Mouse (Mus musculus) ovary, adult 18-20 months (tissue): Measurements from ENCODE around the gene Fam135a.

ENCODE experiments used
- DNase-seq: peaks from one replicate; pipeline ENCODE4 v3.0.0; 2022; ENCODE audit warnings: low spot score, mixed read lengths

Fam135a gene

DNA sequence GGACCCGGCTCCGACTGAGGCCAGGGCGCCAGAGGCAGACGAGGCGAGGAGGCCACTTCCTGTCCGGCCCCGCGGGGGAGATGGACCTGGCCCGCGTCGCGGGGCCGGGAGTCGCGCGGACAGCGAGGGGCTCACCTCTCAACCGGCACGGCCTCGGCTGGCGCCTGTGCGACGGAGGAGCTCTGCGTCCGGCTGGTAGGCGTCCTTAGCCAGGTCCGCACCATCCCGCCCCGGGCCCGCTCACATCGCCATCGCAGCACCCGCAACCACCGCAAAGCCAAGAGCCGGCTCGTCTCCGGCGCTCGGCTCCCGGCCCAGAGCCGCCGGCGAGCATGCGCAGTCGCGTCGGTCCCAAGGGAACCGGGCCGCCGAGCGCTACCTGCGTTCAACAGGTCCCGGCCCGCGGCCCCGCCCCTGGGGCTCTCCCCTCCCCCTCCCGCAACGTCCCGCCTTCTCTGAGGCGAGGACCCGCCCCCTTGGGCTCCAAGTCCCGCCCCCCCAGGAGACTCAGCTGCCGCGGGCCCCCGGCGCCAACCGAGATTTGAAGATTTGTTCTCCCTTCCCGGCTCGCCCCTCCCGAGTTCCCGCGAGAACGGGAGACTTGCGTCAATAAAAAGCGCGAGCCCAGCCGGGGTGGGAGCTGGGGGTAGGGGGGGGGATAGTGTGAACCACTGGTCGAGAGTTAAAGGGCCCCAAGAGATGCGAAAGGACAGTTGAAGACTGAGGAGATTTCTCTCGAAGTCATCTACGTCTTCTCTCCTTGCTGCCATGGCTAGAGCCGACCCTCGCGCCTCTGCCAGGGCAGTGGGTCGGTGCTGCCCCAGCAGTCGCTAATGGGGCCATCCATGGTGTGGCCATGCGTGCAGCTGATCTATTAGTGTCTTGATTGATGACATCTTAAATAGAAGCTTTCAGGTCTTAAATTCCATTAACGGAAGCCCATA is at the start of gene Fam135a:
Gene Fam135a (minus strand): TSS at position 416 of the 944 bp plus-strand sequence.
- DNase-seq, result peak; percentile 90

DNA sequence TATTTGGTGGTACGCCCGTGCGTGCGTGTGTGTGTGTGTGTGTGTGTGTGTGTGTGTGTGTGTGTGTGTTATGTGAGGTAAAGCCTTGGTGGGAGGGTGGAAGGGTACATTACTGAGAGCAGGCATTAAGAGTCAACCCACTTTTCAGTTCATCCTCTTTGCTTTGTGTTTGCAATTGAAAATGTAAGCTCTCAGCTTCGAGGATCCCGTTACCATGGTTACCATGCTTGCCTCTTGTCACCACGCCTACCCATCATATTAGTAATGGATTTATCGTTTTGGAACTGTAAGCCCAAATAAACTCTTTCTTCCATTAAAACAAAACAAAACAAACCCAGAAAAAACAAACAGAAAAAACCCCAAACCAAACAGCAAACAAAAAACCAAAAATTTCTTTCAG is 43.4 kb upstream of the Fam135a start:
- no peak for DNase-seq

DNA sequence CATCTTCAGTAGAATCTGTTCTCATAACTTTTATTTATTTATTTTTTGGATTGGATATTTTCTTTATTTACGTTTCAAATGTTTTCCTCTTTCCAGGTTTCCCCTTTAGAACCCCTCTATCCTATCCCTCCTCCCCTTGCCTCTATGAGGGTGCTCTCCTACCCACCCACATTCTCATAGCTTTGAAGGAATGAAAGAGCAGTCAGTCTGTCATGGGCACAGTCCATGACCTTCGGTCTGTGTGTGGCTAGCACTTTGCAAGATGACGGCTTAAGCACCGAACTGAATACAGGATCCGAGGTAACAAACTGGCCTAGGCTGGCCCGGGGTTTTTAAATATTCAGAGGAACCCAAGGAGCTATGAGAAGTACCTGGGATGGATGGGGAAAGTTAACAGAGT is 40.4 kb upstream of the Fam135a start:
- no peak for DNase-seq

DNA sequence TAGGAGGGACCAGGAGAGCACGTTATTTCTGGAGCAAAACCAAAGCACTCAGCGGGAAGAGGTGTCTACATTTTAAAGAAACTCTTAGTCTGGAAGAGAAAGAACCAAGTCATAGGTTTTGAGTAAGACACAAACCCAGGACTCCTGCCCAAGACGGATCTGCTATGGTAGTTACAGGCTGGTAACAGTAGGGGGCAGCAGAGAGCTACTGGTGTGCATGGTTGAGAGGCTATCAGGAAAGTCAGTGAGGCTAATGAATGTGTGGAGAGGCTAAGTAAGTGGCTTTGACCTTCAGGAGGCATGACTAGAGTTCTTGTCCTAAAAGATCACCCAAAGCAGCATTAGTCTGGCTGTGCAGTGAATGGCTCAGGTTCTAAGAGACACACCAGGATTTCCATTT is 37.0 kb upstream of the Fam135a start:
- peak; percentile 11 for DNase-seq

DNA sequence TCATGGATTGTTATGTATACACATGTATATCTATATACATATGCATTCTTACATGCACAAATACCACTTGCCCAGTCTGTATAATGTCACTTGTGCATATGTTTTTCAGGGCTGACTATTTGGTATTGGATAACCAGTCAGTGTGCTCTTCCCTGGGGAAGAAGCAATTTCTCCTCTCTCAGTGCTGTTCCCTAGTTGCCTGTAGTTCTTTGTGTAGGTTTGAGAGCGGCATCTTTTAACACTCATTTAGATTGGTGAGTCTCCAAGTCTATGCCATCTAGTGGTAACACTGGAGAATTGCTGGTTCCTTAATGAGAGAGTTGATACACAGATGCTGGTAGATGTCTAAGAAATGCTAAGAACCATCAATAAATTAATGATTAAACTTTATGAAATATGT is 34.7 kb upstream of the Fam135a start:
- no peak for DNase-seq

DNA sequence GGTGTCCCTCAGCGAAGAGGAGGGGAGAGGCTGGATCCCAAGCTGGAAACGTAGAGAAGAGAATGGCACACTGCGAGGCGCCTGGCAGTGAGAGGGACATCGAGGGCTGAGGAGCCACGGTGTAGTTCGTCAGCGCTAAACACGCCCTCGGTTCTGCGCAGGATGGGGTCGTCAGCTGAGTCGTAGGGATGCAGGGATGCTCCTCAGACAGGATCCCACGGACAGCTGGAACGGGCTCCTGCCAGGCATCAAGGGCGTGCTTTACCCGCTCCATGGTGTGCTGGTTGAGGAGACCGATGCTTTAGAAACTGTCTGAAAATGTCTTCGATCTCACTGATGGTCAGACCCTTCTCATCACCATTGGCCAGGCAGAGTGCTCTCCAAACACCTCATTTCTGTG is 33.7 kb upstream of the Fam135a start:
- no peak for DNase-seq

DNA sequence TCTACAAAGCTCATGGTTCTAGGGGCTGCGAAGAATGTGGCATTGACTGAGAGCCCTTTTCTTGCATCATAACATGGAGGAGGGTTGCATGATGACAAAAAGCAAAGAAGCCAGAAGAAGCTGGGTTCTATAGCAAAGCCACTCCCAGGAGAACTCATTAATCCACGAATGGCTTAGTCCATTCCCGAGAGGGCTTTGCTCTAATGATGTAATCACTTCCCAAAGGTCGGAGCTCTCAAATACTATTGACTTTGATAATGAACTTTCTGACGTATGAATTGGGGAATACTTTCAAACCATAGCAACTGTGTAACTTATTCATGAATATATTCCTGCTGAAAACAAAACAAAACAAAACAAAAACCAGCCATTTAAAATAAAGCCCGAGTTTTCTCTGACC is 27.7 kb upstream of the Fam135a start:
- DNase-seq, result no peak

DNA sequence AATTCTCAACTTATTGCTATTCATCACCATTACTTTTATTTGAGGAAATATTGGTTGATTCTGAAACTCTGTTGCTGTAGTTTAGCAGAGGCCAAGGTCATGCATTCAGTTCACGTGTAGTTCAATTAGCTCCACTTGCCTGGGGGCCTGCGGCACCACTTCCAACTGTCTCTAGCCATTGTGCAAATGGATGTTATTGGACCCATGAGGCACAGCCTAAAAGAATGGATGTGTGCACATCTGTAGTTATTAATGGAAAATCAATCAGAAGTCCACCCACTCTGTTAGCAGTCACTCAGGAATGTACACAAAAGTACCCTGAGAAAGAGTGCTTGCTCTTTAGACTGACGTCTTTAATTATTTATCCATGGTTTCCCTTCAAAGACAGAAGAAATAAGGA is 24.5 kb upstream of the Fam135a start:
- DNase-seq, result no peak

DNA sequence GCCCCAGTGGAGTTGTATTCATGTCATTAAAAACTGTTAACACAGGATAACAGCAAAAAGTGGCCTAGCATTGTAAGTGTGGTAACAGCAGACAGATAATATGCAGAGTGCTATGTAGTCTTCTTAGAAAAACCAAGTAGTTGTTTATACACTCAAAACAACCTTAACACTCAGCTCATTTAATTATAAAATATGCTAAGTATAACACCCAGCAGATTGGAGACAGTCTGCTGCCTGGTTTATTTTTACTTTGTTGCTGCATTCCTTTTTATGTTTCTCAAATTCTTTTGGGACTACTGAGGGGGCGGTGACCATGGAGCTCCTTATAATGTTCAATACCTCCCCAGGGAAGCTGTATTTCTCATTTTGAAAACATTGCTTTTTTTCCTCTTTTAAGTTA is 22.4 kb upstream of the Fam135a start:
- no peak for DNase-seq

DNA sequence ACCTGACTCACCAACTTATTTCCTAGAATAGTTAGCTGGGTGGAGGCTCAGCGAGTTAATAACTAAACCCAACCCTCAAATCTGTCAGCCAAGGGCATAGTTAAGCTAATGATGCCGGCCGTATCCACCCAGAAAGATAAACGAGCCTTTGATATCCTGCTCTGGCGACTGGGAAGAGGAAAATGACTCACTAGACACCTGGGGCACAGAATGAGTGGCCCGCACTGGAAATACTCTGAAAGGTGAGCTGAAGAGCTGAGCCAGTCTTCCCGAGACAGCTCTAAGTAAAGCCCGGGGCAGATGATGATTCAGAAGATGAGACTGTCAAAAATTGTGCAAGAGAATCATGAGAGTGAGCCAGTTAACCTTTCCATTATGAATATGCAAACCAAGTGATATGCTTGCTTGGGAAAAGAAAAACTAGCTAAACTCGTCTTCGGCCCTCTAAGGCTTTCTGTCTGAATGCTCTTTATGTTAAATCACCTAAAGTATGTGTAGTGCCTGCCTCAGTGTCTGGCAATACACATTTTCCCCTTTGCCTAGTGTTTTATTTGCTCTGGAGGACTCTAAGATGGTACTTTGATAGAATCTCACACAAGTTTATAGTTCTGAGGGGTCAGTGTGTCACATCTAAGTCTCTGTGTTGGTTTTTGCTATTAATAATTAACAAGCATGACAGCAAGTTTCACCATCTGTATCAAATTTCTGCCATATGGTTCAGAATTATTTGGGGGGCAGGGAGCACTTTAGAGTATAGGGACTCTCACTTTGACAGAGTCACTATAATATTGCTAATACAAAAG is 8.0 kb upstream of the Fam135a start:
- no peak for DNase-seq

DNA sequence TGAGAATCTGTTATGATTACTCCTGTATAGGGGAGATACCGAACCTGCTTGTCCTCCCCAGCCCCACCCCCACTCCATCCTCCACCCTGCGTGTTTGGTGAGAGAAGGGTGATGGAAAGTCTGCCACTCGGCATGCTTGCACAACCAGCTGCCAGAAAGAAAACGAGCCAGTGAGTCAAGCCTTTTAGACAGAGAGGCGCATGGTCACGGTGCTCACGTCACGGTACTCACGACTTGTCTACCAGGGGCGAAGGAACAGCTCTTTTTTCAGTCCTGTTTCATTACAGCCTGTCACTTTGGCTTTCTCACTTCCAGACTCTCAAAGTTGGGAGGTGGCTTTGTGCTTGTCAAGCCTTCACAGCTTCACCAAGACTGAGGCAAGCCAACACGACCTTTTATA is 7.2 kb upstream of the Fam135a start:
- no peak for DNase-seq

DNA sequence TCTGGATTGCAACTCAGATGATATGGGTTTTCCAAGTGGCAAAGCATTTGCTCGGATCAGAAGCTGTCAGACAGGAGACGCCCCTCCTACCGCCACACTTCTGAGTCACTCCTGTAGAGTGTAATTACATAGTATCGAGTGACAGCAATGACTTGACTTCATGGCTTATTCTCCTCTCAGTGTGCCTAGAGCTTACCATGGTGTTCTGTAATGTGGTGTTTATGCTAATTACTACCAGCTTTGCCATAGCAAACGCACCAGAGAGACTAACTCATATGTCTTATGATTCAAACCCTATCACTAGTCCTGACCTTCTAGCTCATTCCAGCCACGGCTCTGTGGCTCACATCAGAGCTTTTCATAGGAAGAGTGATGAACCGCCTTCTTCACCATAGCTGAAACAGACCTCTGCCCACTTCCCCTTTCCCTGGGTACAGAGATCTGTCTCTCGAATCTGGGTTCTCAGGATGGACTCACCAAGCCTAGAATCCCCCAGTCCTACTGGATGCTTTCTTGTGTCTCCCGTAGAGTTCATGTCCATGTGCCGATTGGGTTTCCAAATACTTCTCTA is 2.5 kb upstream of the Fam135a start:
- DNase-seq, result no peak

DNA sequence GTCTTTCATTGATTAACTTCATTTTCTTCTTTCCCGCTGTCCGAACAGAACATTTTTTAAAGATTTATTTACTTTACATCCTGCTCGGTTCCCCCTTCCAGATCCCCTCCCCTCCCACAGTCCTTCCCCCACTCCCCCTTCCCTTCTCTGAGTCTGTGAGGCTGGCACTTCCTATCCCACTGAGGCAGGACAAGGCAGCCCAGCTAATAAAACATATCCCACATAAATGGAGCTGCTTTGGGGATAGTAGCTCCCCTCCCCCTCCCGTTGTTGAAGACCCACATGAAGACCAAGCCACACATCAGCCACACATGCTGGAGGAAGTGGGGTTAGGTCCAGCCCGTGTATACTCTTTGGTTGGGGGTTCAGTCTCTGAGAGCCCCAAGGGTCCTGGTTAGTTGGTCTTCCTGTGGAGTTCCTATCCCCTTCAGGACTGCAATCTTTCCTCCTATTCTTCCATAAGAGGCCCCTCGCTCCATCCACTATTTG is 773 bp upstream of the Fam135a start:
- DNase-seq, result no peak

DNA sequence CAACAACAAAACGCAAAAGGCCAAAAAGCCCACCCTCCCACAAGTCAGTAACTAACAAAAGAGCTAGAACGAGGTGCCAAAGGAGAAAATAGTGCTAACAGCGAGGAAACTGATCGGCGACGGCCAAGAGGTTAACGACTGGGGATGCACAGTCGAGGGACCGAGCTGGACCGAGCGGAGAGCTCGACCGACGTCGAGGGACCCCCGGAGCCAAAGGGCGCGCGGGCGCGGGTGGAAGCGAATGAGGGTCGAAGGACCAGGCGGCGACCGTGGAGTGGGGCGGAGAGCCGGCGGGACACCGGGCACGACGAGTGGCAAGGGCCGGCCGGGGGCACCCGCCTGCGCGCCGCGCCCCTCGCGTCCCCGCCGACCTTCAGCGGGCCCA is 608 bp downstream of the Fam135a start:
- DNase-seq, result no peak

DNA sequence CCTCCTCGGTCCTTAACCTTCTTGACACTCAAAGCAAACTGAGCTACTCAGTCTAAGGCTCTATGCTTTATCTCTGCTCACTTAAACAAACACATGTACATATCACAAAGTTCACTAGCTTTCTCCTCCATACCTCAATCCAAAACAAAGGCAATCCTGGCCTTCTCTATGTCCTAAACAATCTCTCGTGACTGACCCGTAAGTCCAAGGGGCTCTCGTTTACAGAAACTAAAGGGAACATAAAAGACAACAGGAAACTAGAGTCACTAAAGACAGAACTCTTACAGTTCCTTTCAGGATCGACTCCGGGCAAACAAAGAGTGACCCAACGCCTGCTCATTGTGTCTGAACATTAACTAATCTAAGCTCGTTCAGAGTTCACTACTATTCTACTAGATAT is 2.6 kb downstream of the Fam135a start:
- DNase-seq, result no peak

DNA sequence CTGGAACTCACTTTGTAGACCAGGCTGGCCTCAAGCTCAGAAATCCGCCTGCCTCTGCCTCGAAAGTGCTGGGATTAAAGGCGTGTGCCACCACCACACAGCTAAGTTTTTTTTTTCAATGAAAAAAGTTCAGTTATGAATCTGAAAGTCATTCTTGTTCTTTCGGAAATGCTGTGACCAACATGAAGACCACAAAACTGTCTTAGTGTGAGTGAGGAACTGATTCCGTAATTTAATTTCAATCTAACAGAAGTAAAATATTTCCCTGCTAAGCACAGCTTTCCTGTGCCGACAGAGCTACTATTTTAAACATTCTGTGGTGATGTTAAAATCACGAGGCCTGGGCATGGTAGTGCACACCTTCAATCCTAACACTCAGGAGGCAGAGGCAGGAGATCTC is 7.7 kb downstream of the Fam135a start:
- DNase-seq, result no peak

DNA sequence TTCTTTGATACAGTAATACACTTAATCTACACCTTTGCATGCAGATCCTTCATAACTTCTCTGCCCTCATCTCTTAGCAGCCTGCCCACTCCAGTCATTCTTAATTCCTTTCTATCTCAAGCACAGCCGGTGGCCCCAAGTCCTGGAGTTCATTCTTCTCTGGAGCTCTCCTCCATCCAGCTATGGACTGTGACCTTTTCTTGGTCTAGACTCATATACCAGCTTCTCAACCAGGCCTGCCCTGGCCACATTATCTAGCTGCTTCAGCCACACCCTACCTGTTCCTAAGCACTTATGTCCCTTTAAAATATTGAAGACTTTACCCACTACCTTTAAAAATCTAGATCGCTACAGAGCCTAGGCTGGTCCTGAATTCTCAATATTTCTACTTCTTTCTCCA is 9.5 kb downstream of the Fam135a start:
- no peak for DNase-seq

DNA sequence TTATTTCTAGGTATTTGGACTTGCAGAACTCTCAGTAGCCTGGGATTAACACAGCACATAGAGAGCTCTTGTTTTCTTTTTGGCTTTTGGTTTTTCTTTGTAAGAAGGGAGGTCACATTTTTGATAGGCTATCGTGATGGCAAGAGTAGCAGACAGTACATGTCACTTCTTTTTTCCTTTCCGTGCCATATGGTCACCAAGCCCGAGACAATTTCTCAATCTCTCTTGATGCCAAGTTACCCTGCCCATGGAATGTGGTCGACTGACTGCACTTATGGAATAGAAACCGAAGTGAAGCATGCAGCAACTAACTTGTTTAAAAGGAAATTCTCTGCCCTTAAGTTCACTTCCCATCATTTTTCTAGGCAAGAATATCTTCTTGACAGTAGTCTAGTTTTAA is 10.0 kb downstream of the Fam135a start:
- DNase-seq, result no peak

DNA sequence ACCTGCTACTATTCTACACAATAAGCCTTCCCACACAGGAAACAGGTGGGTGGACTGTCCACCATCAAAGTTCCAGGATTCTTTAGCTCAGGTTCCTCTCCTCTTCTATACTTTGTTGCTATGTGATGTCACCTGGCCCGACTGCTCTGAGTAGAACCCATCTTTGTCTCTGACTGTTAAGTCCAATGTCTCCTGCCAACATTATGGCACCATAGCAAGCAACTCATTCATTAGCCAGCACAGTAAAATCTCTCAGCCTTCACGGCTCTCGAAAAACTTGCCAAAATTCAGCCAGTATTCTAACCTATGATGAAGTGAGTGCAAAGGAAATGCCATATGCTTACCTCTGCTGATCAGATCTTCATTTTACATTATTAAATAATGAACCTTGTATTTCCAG is 14.0 kb downstream of the Fam135a start:
- no peak for DNase-seq

DNA sequence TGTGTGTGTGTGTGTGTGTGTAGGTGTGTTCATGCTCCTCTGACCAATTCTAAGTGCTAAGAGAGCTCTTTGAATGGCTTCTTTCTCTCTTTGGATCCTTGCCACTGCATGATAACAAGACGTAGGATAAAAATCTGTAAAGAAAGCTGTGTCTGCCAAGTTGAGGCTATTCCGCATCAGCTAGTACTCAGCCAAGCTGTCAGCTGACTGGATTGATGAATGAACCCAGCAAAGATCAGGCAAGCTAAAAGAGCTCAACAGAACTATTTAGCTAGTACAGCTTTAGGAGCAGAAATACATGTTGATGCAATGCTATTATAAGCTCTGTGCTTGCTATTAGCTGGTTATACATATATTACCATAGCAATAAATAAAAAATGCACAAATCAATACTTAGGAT is 25.7 kb downstream of the Fam135a start:
- DNase-seq, result no peak

DNA sequence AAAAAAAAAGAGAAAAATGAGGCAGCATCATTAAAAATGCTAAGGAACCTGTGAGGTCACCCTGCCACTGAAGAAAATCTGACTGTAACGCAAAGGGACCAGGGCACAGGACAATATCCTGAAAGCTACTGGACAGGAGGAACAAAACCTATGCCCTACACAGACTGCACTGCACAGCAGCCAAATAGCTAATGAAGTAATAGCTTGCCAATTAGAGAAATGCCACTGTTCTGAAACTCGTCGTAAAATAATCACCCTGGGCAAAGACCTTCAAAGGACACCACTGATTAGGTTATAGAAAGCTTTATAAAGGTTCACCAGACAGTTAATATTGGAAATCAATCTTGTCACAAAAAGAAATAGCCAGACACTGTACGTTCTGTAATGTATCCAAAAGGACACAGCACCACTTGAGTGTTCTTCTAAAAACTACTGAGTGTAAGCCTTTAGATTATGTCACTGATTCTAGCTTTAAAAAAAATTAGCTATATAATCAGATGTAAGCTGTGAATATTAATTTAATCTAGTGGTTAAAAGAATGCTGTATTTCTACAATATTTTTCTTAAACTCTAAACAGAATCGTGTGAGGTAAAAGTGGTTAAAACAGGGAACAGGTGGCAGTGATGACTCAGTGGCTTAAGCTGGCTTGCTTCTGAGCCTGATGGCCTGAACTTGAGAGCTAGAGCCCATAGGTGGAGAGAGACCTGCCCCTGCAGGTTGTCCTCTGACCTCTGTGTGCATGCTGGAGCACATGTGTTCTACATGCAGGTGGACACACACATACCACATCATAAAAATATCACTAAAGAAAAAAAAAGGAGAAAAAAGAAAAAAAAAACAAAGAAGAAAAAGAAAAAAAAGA is 26.5 kb downstream of the Fam135a start:
- no peak for DNase-seq

DNA sequence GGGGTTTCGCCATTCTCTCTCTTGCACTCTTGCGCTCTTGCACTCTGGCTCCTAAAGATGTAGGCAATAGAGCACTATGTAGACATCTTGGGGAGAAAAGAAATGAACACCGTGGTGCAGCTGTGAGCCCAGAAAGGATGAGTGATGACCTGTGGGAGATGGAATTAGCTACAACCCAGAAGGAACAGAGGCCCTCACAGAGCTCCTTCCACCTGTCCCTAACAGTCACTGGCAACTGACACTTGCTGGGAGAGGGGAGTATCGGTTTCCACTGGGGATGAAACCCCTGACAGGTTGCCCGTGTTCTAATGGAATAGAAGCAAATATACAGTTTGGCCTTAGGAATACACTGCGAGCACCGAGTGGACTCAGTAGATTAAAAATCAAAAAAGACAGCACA is 31.3 kb downstream of the Fam135a start:
- no peak for DNase-seq
